Mouse (Mus musculus) CH12.LX (cell line): ENCODE data around the gene Trib3. TPM values are rescaled to one million over a fixed set of nuclear protein-coding genes. Genes with fewer than 3 reads are reported as not detected.

ENCODE experiments used
- DNase-seq: peaks from one replicate; pipeline ENCODE4 v3.0.0-alpha.2; 2013; ENCODE audit errors: extremely low read depth
- H3K27ac ChIP-seq: 2 replicates; pipeline ENCODE4 v1.5.1; 2012; ENCODE audit warnings: low read depth, mild to moderate bottlenecking, control low read depth, moderate library complexity; ENCODE audit not compliant: insufficient read depth
- H3K27me3 ChIP-seq: replicated peaks from 2 replicates; pipeline ENCODE3; 2012; ENCODE audit warnings: inconsistent platforms
- H3K36me3 ChIP-seq, 2 experiments: replicated peaks in 1 of 2; 2 replicates each; pipeline versions ENCODE3 to v1.6.1; 2012; ENCODE audit warnings: inconsistent platforms in 1 of 2, low read length in 1 of 2, mild to moderate bottlenecking in 1 of 2, mixed read lengths in 1 of 2, moderate library complexity in 1 of 2; ENCODE audit not compliant: control insufficient read depth in 1 of 2, insufficient read depth in 1 of 2
- H3K4me1 ChIP-seq, 2 experiments: 2 replicates each; pipeline ENCODE4 v1.6.1; 2012; ENCODE audit warnings: inconsistent platforms in 1 of 2, moderate library complexity in 1 of 2; ENCODE audit not compliant: insufficient read depth in 2 of 2, control insufficient read depth in 1 of 2
- H3K4me2 ChIP-seq: 2 replicates; pipeline ENCODE4 v1.6.1; 2012; ENCODE audit warnings: low read depth, mild to moderate bottlenecking, control low read depth; ENCODE audit not compliant: poor library complexity, insufficient read depth, severe bottlenecking
- H3K4me3 ChIP-seq, 3 experiments: fragments of 150-350 bp in 1 of 3; sonication (generic) in 1 of 3; replicated peaks in 1 of 3; 2 replicates each; pipeline versions ENCODE3 to v1.5.1; 2011 to 2012; ENCODE audit warnings: low read depth in 2 of 3, low read length in 2 of 3, mild to moderate bottlenecking in 2 of 3, moderate library complexity in 2 of 3, control low read depth in 1 of 3, improper control_type of control experiment in 1 of 3, inconsistent platforms in 1 of 3, mixed read lengths in 1 of 3; ENCODE audit not compliant: poor library complexity in 1 of 3
- H3K79me2 ChIP-seq: replicated peaks from 2 replicates; pipeline ENCODE4 v1.6.1; 2012; ENCODE audit warnings: mild to moderate bottlenecking, moderate library complexity; ENCODE audit not compliant: control insufficient read depth, poor library complexity, insufficient read depth, severe bottlenecking; ENCODE audit errors: extremely low read depth
- H3K9ac ChIP-seq: 2 replicates; pipeline ENCODE4 v1.6.1; 2012; ENCODE audit warnings: low read depth, mild to moderate bottlenecking, control low read depth, moderate library complexity; ENCODE audit not compliant: insufficient read depth
- H3K9me3 ChIP-seq: replicated peaks from 2 replicates; pipeline ENCODE3; 2012; ENCODE audit warnings: low read length, inconsistent platforms, mixed read lengths
- CTCF ChIP-seq, 2 experiments: IDR thresholded peaks in 1 of 2; conservative IDR thresholded peaks in 1 of 2; 2 replicates each; pipeline ENCODE4 v1.5.1; 2011 to 2012; ENCODE audit warnings: low read depth in 2 of 2, low read length in 2 of 2, improper control_type of control experiment in 1 of 2, inconsistent platforms in 1 of 2, mild to moderate bottlenecking in 1 of 2, moderate library complexity in 1 of 2
- ELF1 ChIP-seq: IDR thresholded peaks from 2 replicates; pipeline ENCODE4 v1.6.1; 2014; ENCODE audit warnings: low read depth, mild to moderate bottlenecking, inconsistent platforms, low read length, improper control_type of control experiment
- GABPA ChIP-seq: IDR thresholded peaks from 2 replicates; pipeline ENCODE4 v1.6.1; 2012; ENCODE audit warnings: low read depth, low read length, improper control_type of control experiment, inconsistent platforms; ENCODE audit not compliant: insufficient replicate concordance
- HCFC1 ChIP-seq: IDR thresholded peaks from 2 replicates; pipeline ENCODE4 v1.6.1; 2012; ENCODE audit warnings: low read depth, mild to moderate bottlenecking, inconsistent platforms, low read length, improper control_type of control experiment
- IRF4 ChIP-seq: IDR thresholded peaks from 2 replicates; pipeline ENCODE4 v1.6.1; 2014; ENCODE audit warnings: low read depth, mild to moderate bottlenecking, inconsistent platforms, low read length, improper control_type of control experiment
- JUN ChIP-seq: IDR thresholded peaks from 2 replicates; pipeline ENCODE4 v1.6.1; 2011; ENCODE audit warnings: low read depth, mild to moderate bottlenecking, low read length, improper control_type of control experiment, moderate library complexity; ENCODE audit not compliant: insufficient read depth
- KAT2A ChIP-seq: IDR thresholded peaks from 2 replicates; pipeline ENCODE4 v1.6.1; 2012; ENCODE audit warnings: low read length, improper control_type of control experiment, inconsistent platforms; ENCODE audit not compliant: insufficient replicate concordance
- MAFK ChIP-seq: IDR thresholded peaks from 2 replicates; pipeline ENCODE4 v1.6.1; 2011; ENCODE audit warnings: low read length, improper control_type of control experiment; ENCODE audit not compliant: insufficient replicate concordance
- MAX ChIP-seq: IDR thresholded peaks from 2 replicates; pipeline ENCODE4 v1.6.1; 2011; ENCODE audit warnings: low read length, improper control_type of control experiment
- MAZ ChIP-seq: IDR thresholded peaks from 2 replicates; pipeline ENCODE4 v1.6.1; 2012; ENCODE audit warnings: low read depth, mild to moderate bottlenecking, inconsistent platforms, low read length, improper control_type of control experiment, moderate library complexity
- MEF2A ChIP-seq: IDR thresholded peaks from 2 replicates; pipeline ENCODE4 v1.6.1; 2014; ENCODE audit warnings: low read depth, mild to moderate bottlenecking, inconsistent platforms, low read length, improper control_type of control experiment, borderline replicate concordance
- MXI1 ChIP-seq: IDR thresholded peaks from 2 replicates; pipeline ENCODE4 v1.6.1; 2011; ENCODE audit warnings: mild to moderate bottlenecking, low read depth, low read length, improper control_type of control experiment
- MYC ChIP-seq: IDR thresholded peaks from 2 replicates; pipeline ENCODE4 v1.6.1; 2011; ENCODE audit warnings: low read depth, mild to moderate bottlenecking, improper control_type of control experiment, low read length
- POLR2A ChIP-seq: IDR thresholded peaks from 2 replicates; pipeline ENCODE4 v1.6.1; 2011; ENCODE audit warnings: low read depth, mild to moderate bottlenecking, improper control_type of control experiment, low read length
- RAD21 ChIP-seq: IDR thresholded peaks from 2 replicates; pipeline ENCODE4 v1.6.1; 2011; ENCODE audit warnings: low read depth, mild to moderate bottlenecking, low read length, improper control_type of control experiment, moderate library complexity
- SMC3 ChIP-seq: IDR thresholded peaks from 2 replicates; pipeline ENCODE4 v1.6.1; 2011; ENCODE audit warnings: low read depth, low read length, improper control_type of control experiment
- TCF12 ChIP-seq: IDR thresholded peaks from 2 replicates; pipeline ENCODE4 v1.6.1; 2014; ENCODE audit warnings: low read depth, mild to moderate bottlenecking, inconsistent platforms, low read length, improper control_type of control experiment
- UBTF ChIP-seq: IDR thresholded peaks from 2 replicates; pipeline ENCODE4 v1.6.1; 2012; ENCODE audit warnings: low read depth, mild to moderate bottlenecking, inconsistent platforms, low read length, improper control_type of control experiment, moderate library complexity
- USF1 ChIP-seq: IDR thresholded peaks from 2 replicates; pipeline ENCODE4 v1.6.1; 2014; ENCODE audit warnings: low read depth, mild to moderate bottlenecking, inconsistent platforms, low read length, improper control_type of control experiment
- ZC3H11A ChIP-seq: IDR thresholded peaks from 2 replicates; pipeline ENCODE4 v1.6.1; 2012; ENCODE audit warnings: low read depth, mild to moderate bottlenecking, inconsistent platforms, low read length, improper control_type of control experiment
- ZKSCAN1 ChIP-seq: IDR thresholded peaks from 2 replicates; pipeline ENCODE4 v1.6.1; 2012; ENCODE audit warnings: low read depth, inconsistent platforms, low read length, improper control_type of control experiment, borderline replicate concordance
- dilution Hi-C: fragments of 300-500 bp; cut with MboI; formaldehyde crosslinking; loops from 2 replicates; pipeline ENCODE4 v1.14.3; 2020; ENCODE audit warnings: low sequenced_read_pairs; ENCODE audit not compliant: extremely low pct_unique_long_range_greater_than_20kb, extremely low pct_ligation_motif_present
- in situ Hi-C: fragments of 300-500 bp; cut with MboI; formaldehyde crosslinking; loops from 3 replicates; pipeline ENCODE4 v1.14.3; 2019; ENCODE audit warnings: low sequenced_read_pairs, low pct_ligation_motif_present, low pct_unique_long_range_greater_than_20kb, mixed read lengths
- polyA plus RNA-seq: library from polyadenylated mRNA; unstranded; fragments of >175 nt; gene quantifications from 2 replicates; pipeline ENCODE4 v1.2.1, GENCODE M21; 2012; ENCODE audit warnings: low read depth; ENCODE audit not compliant: insufficient read length
- total RNA-seq, 2 experiments: library from RNA; depleted of rRNA; stranded (reverse); fragments of 300-350 nt in 1 of 2; fragments of >200 nt in 1 of 2; gene quantifications; 2 replicates each; pipeline ENCODE4 v1.2.3; 2012 to 2014

Gene Trib3
- total and polyA plus RNA-seq, 3 experiments: 25.1 to 56.9 (median 30.0) TPM

- Histone ChIP-seq H3K9ac (no peak overlapping the region), H3K27me3 (no peaks in the 10 kb centered on the region), H3K9me3 (no peaks in the 10 kb centered on the region), H3K4me2 (no peak overlapping the region), H3K4me1 (peaks cover 0 to 25% of the 10 kb centered on the region in 2 experiments; a peak in 3 of 4 replicates), H3K27ac (no peak overlapping the region), H3K4me3 (no peak overlapping the region), H3K79me2 (peaks cover 9% of the 10 kb centered on the region), H3K36me3 (peaks cover 81 to 98% of the 10 kb centered on the region in 2 experiments)
- no peak for DNase-seq
- TF ChIP-seq MYC (no peak), POLR2A (no peak), HCFC1 (no peak), ZC3H11A (no peak), JUN (no peak), MEF2A (no peak), CTCF (conservative IDR thresholded peaks at IDR 0.05 in 1 of 2, IDR thresholded peaks at IDR 0.05 in 1 of 2; ENCODE audit: low read depth in 2 of 2, low read length in 2 of 2) (no peak), USF1 (no peak), IRF4 (no peak), UBTF (no peak), MAX (no peak), TCF12 (no peak), SMC3 (no peak), MXI1 (no peak), MAFK (no peak), RAD21 (no peak), KAT2A (no peak)
- in situ Hi-C loops: loop anchor here (5.0 kb wide), 1 partner anchor 33 kb away; the partner anchor contains the start of gene Tbc1d20
- dilution Hi-C loops: no loop called here
Observed at GRCm38 (mm10) chr2:152324842-152325241, 19.0 kb downstream of the Trib3 start.

GRCm38 (mm10) chr2:152323971-152324370, 19.9 kb downstream of the Trib3 start:
- in situ Hi-C loops (no loop called here), dilution Hi-C loops (no loop called here)
- no peak overlapping the region for H3K4me2 ChIP-seq
- no peaks in the 10 kb centered on the region for H3K9me3 ChIP-seq
- DNase-seq: no peak
- H3K4me1 ChIP-seq: peaks cover 0 to 17% of the 10 kb centered on the region in 2 experiments; a peak in 2 of 4 replicates
- H3K79me2 ChIP-seq: no peaks in the 10 kb centered on the region
- peaks cover 84 to 98% of the 10 kb centered on the region in 2 experiments for H3K36me3 ChIP-seq
- H3K4me3 ChIP-seq: no peak overlapping the region
- H3K27me3 ChIP-seq: no peaks in the 10 kb centered on the region
- H3K9ac ChIP-seq: no peak overlapping the region
- no peak overlapping the region for H3K27ac ChIP-seq
- TF ChIP-seq ELF1: no peak
- TF ChIP-seq HCFC1: no peak
- no peak for TF ChIP-seq CTCF (conservative IDR thresholded peaks at IDR 0.05 in 1 of 2, IDR thresholded peaks at IDR 0.05 in 1 of 2; ENCODE audit: low read depth in 2 of 2, low read length in 2 of 2)
- TF ChIP-seq MEF2A: no peak
- TF ChIP-seq ZKSCAN1: no peak
- TF ChIP-seq MAZ: no peak
- TF ChIP-seq GABPA: no peak
- no peak for TF ChIP-seq MAX
- no peak for TF ChIP-seq USF1
- no peak for TF ChIP-seq IRF4
